Mouse (Mus musculus) lung, embryonic 15.5 days (tissue): ENCODE measurements around the gene Gng8. TPM values are rescaled to one million over a fixed set of nuclear protein-coding genes. Genes with fewer than 3 reads are reported as not detected.
A peak's percentile ranks its signal among the peaks of the same experiment; 100 is the strongest.

ENCODE experiments used
- ATAC-seq: fragments of 200-750 bp; cut with Nextera tagmentation; 2 replicates; pipeline ENCODE4 v1.8.0; 2017; ENCODE audit warnings: moderate number of reproducible peaks, borderline replicate concordance; ENCODE audit not compliant: low FRiP score, low TSS enrichment; ENCODE audit errors: extremely low read depth
- H3K27ac ChIP-seq: fragments of 300-500 bp; sonication (generic); 2 replicates; pipeline ENCODE4 v1.5.1; 2015; ENCODE audit warnings: moderate library complexity, mild to moderate bottlenecking, inconsistent platforms
- H3K27me3 ChIP-seq: fragments of 300-500 bp; sonication (generic); 2 replicates; pipeline ENCODE4 v1.6.1; 2015; ENCODE audit warnings: inconsistent platforms
- H3K36me3 ChIP-seq: fragments of 300-500 bp; sonication (generic); 2 replicates; pipeline ENCODE4 v1.6.1; 2015; ENCODE audit warnings: inconsistent platforms
- H3K4me1 ChIP-seq: fragments of 300-500 bp; sonication (generic); 2 replicates; pipeline ENCODE4 v1.6.1; 2015; ENCODE audit warnings: inconsistent platforms
- H3K4me2 ChIP-seq: fragments of 300-500 bp; sonication (generic); 2 replicates; pipeline ENCODE4 v1.6.1; 2015; ENCODE audit warnings: inconsistent platforms, mild to moderate bottlenecking, moderate library complexity
- H3K4me3 ChIP-seq: fragments of 300-500 bp; sonication (generic); 2 replicates; pipeline ENCODE4 v1.5.1; 2015; ENCODE audit warnings: mild to moderate bottlenecking, inconsistent platforms
- H3K9ac ChIP-seq: fragments of 300-500 bp; sonication (generic); 2 replicates; pipeline ENCODE4 v1.6.1; 2015; ENCODE audit warnings: inconsistent platforms
- H3K9me3 ChIP-seq: fragments of 300-500 bp; sonication (generic); 2 replicates; pipeline ENCODE4 v1.6.1; 2016; ENCODE audit warnings: inconsistent platforms
- WGBS: fragments of 180-500 bp; shearing (Covaris S2); methylation state at CpG from one replicate; pipeline ENCODE4 v1.1.7; 2015; 5-methylcytosine and 5-hydroxymethylcytosine counted together
- polyA plus RNA-seq: library from polyadenylated mRNA; unstranded; fragments of >200 nt; fragmentation: Nextera tagmentation; extraction: Ambion mirVana; gene quantifications from 2 replicates; pipeline ENCODE4 v1.2.1, GENCODE M21; 2015

Gene Gng8
- polyA plus RNA-seq, 1 experiment from 2014 or later: 12.0 TPM

DNA sequence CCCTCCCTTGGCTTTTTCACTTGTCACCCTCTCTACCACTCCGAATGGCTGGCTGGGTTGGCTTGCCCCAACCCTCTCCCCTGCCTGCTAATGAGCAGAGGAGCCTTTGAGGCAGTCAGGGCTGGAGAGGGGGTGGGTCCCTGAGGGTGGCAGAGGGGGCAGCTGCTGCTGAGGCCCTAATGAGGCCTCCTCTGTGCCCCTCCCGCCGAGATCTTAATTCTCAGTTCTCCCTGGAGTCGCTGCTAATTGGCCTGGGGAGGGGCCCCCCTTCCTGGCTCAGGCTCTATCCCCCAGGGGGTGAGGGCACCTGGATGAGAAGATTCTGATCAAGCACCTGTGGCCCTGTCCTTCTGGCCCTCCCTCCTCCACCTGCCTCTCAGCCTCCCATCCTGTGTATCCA, 2.7 kb downstream of the Gng8 start:
- H3K4me1 ChIP-seq: peaks cover 48% of the 10 kb centered on the region
- peak overlapping the region; percentile 71 for H3K4me2 ChIP-seq
- H3K9me3 ChIP-seq: no peaks in the 10 kb centered on the region
- H3K27ac ChIP-seq: no peak overlapping the region
- H3K27me3 ChIP-seq: peaks cover 29% of the 10 kb centered on the region
- no peak overlapping the region for H3K4me3 ChIP-seq
- WGBS: 13% methylated on average over 4 of the region's 4 CpGs
- no peaks in the 10 kb centered on the region for H3K36me3 ChIP-seq
- no peak for ATAC-seq
- H3K9ac ChIP-seq: no peak overlapping the region

DNA sequence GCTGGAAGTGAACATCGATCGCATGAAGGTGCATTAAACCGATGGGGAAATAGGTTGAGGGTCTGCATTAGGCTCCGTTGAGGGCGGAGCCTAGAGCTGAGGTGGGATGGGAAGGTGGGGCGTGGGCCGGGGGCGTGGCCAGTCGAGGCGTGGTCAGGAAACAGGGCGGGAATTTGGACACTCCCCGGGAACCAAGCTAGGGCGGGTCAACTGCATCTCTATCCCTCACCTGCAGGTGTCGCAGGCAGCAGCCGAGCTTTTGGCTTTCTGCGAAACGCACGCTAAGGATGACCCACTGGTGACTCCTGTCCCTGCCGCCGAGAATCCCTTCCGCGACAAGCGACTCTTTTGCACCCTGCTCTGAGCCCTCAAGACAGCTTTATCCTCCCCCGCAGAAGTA, 3.4 kb downstream of the Gng8 start:
- no peak for ATAC-seq
- Histone ChIP-seq H3K4me1 (peaks cover 47% of the 10 kb centered on the region), H3K36me3 (no peaks in the 10 kb centered on the region), H3K4me3 (peak overlapping the region; percentile 26), H3K9ac (no peak overlapping the region), H3K27ac (no peak overlapping the region; the same call in 1 of the 2 replicates), H3K27me3 (peaks cover 29% of the 10 kb centered on the region), H3K9me3 (no peaks in the 10 kb centered on the region), H3K4me2 (peak overlapping the region; percentile 71)
- WGBS: under 1% methylated on average over 24 of the region's 24 CpGs

DNA sequence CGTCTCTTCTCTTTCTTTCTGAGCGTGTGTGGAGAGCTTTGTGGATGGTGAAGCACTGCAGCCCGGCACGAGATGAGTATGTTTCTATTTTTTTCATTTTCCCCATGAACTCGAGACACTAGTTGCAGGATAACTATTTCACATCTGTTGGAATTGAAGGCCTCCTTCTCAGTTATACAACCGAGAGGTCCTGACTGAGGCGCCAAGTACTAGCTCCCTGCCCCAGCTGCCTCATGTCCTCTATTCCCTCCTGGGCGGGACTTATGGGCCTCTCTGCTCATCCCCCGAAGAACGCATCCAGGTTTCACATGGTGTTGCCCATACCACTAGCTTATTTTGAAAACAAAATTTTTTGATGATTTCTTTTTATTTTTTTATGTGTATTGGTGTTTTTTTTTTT, 3.9 kb downstream of the Gng8 start:
- no peaks in the 10 kb centered on the region for H3K36me3 ChIP-seq
- ATAC-seq: no peak
- no peak overlapping the region; the same call in 1 of the 2 replicates for H3K27ac ChIP-seq
- peak overlapping the region; percentile 26 for H3K4me3 ChIP-seq
- 30% methylated on average over 10 of the region's 10 CpGs for WGBS
- no peaks in the 10 kb centered on the region for H3K9me3 ChIP-seq
- H3K4me2 ChIP-seq: peak overlapping the region; percentile 71
- H3K27me3 ChIP-seq: peaks cover 29% of the 10 kb centered on the region
- H3K4me1 ChIP-seq: peaks cover 42% of the 10 kb centered on the region
- no peak overlapping the region for H3K9ac ChIP-seq

DNA sequence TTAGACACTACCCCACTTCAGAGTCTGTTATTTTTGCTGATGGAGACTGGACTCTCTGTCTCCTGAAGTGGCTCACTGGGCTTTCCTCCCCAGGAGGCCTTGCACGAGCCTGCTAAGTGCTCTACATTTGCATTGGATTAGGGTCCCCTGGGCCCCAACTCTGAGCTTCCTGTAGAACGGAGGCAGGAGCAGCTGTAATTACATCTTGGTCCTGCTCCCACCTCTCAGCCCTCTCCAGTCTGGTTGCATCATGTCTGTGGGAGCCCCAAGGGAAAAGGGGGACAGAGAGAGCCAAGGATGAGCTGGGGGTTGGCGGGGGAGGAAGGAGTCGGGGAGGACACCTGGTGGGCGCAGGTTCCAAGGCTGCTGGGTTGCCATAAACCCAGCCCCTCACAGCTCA, 8.9 kb downstream of the Gng8 start:
- Histone ChIP-seq H3K4me2 (no peak overlapping the region), H3K9me3 (no peaks in the 10 kb centered on the region), H3K9ac (no peak overlapping the region), H3K27ac (no peak overlapping the region), H3K4me1 (peaks cover 12% of the 10 kb centered on the region), H3K4me3 (no peak overlapping the region), H3K27me3 (no peaks in the 10 kb centered on the region; the same call in 1 of the 2 replicates), H3K36me3 (no peaks in the 10 kb centered on the region)
- WGBS: 22% methylated on average over 5 of the region's 5 CpGs
- ATAC-seq: no peak

DNA sequence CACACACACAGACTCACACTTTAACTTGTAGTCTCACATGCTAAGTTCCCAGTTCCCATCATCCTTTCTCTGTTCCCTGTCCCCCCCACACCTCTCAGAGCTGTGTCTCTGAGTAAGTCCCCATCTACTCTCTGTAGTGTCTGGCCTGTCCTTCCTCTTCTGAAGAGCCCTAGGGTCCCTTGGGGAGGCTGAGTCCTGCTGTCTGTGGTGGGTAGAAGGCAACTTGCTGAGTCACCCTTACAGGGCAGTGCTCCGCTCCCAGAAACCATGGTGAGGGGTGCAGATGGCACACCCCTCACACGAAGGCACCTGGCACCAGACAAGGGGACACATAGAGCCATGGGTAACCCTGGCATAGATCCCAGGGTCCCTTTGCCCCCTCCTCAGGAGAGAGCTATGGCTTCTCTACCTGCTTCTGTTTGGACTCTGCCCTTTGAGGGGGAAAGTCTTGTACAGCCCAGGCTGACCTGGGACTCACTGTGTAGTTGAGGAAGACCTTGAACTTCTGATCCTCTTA, 11.9 kb downstream of the Gng8 start:
- no peak for ATAC-seq
- H3K4me1 ChIP-seq: peaks cover 32% of the 10 kb centered on the region
- H3K27ac ChIP-seq: no peak overlapping the region
- no peak overlapping the region for H3K4me2 ChIP-seq
- H3K9ac ChIP-seq: no peak overlapping the region
- H3K36me3 ChIP-seq: no peaks in the 10 kb centered on the region
- H3K4me3 ChIP-seq: no peak overlapping the region
- no peaks in the 10 kb centered on the region; the same call in 1 of the 2 replicates for H3K27me3 ChIP-seq
- WGBS: 78% methylated on average over 2 of the region's 2 CpGs
- H3K9me3 ChIP-seq: no peaks in the 10 kb centered on the region

DNA sequence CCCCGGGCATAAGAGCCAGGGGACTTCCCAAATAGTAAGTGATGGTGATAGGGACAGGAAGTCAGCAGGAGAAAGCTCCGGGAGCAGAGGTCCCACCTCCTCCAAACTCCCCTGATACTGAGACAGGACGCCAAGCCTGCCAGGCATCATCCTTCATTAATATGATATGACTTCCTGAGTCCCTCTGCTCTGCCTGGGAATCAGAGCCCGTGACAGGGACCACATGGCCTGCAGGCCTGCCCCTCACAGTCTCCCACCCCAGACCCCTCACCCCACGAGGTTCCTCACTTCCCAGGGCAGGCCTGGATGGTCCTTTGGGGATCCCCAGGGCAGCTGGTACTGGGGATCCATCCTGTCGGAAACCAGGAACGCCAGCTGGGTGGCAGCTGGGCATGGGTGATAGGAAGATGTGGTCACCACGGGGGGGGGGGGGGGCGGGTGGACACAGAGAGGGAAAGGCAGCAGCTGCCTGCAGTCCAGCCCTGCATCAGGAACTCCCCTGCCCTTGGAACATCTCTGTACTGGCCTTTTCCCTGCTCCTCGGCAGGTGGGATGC, 12.6 kb downstream of the Gng8 start:
- Histone ChIP-seq H3K27me3 (no peaks in the 10 kb centered on the region; the same call in 1 of the 2 replicates), H3K4me3 (no peak overlapping the region), H3K9ac (no peak overlapping the region), H3K27ac (no peak overlapping the region), H3K36me3 (no peaks in the 10 kb centered on the region), H3K9me3 (no peaks in the 10 kb centered on the region), H3K4me1 (peaks cover 32% of the 10 kb centered on the region), H3K4me2 (no peak overlapping the region)
- ATAC-seq: no peak
- WGBS: 36% methylated on average over 9 of the region's 10 CpGs

DNA sequence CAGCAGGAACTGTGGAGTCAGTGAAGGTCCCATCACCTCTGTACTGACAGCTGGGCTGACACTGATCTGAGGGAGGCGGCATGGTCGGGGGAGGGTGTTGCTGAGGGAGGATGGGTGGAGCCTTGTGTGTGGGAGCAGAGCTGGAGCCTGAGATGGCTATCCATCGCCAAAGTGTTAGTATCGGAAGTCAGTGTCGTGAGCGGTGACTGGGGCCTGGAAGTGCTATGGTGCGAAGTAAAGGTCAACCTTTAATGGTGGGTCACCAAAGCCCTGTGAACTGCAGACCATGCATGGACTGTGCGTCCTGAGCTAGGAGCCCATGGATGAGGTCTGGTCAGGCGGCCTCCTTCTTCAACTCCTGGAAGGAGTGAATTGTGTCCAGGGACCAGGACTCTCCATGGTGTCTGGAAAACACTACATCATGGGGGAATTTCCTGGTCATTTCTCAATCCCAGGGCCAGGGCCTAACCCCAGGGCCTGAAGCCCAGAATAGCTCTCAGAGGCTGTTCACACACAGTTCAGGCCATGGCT, 14.0 kb downstream of the Gng8 start:
- no peak overlapping the region for H3K4me3 ChIP-seq
- H3K36me3 ChIP-seq: no peaks in the 10 kb centered on the region
- H3K4me2 ChIP-seq: 0 out of 2 replicates have a peak overlapping the region, but pooled peaks have one; percentile 13
- WGBS: 41% methylated on average over 9 of the region's 9 CpGs
- ATAC-seq: peak; percentile 44; the same call in 1 of the 2 replicates
- H3K9ac ChIP-seq: no peak overlapping the region
- peak overlapping the region; percentile 3; the same call in 1 of the 2 replicates for H3K27ac ChIP-seq
- H3K27me3 ChIP-seq: no peaks in the 10 kb centered on the region; the same call in 1 of the 2 replicates
- H3K4me1 ChIP-seq: peaks cover 36% of the 10 kb centered on the region
- H3K9me3 ChIP-seq: no peaks in the 10 kb centered on the region

DNA sequence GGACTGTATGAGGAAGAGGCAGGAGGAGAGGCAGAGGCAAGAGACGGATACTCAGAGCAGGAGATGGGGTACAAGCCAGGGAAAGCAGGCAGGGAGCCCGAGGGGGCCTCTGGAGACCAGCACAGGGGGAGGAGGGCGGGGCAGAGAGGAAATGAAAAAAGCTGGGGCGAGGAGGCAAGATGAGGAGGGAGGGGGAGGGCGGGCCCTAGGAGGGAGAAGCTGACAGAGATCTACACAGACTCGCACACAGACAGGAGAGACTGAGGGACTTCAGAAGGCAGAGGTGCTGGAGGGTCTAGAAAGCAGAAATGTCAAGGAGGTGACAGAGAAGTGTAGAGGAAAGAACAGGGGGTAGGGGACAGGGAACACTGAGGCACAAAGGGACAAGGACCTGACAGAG, 14.7 kb downstream of the Gng8 start, which contains the start of gene Ptgir:
Gene Ptgir, plus strand, starts transcription at position 210 of the 400 bp plus-strand sequence.
- Histone ChIP-seq H3K9ac (no peak within 1 kb of the TSS), H3K27me3 (no peaks in the 10 kb centered on the region; the same call in 1 of the 2 replicates), H3K36me3 (no peaks in the 10 kb centered on the region), H3K27ac (peak within 1 kb of the TSS; percentile 3; the same call in 1 of the 2 replicates), H3K4me3 (no peak within 1 kb of the TSS), H3K9me3 (no peaks in the 10 kb centered on the region), H3K4me2 (peak within 1 kb of the TSS; percentile 13; the same call in 1 of the 2 replicates), H3K4me1 (peaks cover 36% of the 10 kb centered on the region)
- ATAC-seq: no peak
- 13% methylated on average over 6 of the region's 6 CpGs for WGBS

DNA sequence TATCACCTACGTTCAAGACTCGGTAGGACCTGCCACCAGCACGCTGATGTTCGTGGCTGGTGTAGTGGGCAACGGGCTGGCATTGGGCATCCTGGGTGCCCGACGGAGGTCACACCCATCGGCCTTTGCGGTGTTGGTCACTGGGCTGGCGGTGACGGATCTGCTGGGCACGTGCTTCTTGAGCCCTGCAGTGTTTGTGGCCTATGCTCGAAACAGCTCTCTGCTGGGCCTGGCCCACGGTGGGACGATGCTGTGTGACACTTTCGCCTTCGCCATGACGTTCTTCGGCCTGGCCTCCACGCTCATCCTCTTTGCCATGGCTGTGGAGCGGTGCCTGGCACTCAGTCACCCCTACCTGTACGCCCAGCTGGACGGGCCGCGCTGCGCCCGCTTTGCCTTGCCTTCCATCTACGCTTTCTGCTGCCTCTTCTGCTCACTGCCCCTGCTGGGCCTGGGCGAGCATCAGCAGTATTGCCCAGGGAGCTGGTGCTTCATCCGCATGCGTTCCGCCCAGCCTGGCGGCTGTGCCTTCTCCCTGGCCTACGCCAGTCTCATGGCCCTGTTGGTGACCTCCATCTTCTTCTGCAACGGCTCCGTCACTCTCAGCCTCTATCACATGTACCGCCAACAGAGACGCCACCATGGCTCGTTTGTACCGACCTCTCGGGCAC, 15.4 kb downstream of the Gng8 start:
- Histone ChIP-seq H3K9me3 (no peaks in the 10 kb centered on the region), H3K4me2 (peak overlapping the region; percentile 13; the same call in 1 of the 2 replicates), H3K27ac (no peak overlapping the region), H3K4me1 (peaks cover 32% of the 10 kb centered on the region), H3K36me3 (no peaks in the 10 kb centered on the region), H3K27me3 (no peaks in the 10 kb centered on the region; the same call in 1 of the 2 replicates), H3K9ac (no peak overlapping the region), H3K4me3 (no peak overlapping the region)
- WGBS: 86% methylated on average over 41 of the region's 41 CpGs
- no peak for ATAC-seq

DNA sequence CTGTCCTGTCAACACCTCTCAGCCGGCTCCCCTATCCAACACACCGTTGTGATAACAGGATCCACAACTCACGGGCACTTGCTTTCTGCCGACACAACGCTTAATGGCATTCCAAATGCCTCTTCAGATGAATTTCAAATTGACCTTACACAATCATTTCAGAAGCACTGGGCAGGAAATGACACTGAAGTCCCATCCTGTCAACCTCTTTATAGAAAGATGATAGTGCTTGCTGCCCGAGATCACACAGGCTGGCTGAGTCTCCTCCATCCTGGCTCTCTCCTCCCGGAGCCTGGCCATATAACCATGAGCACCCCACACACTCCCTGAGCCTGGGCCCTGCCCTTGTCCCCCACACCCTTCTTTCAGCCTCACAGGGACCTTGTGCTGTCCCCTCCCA, 16.3 kb downstream of the Gng8 start:
- no peaks in the 10 kb centered on the region; the same call in 1 of the 2 replicates for H3K27me3 ChIP-seq
- 21% methylated on average over 7 of the region's 7 CpGs for WGBS
- no peak overlapping the region for H3K27ac ChIP-seq
- H3K36me3 ChIP-seq: no peaks in the 10 kb centered on the region
- H3K4me3 ChIP-seq: peak overlapping the region; percentile 3; the same call in 1 of the 2 replicates
- H3K4me1 ChIP-seq: peaks cover 29% of the 10 kb centered on the region
- H3K9me3 ChIP-seq: no peaks in the 10 kb centered on the region
- no peak overlapping the region; the same call in 1 of the 2 replicates for H3K4me2 ChIP-seq
- H3K9ac ChIP-seq: no peak overlapping the region
- no peak for ATAC-seq

DNA sequence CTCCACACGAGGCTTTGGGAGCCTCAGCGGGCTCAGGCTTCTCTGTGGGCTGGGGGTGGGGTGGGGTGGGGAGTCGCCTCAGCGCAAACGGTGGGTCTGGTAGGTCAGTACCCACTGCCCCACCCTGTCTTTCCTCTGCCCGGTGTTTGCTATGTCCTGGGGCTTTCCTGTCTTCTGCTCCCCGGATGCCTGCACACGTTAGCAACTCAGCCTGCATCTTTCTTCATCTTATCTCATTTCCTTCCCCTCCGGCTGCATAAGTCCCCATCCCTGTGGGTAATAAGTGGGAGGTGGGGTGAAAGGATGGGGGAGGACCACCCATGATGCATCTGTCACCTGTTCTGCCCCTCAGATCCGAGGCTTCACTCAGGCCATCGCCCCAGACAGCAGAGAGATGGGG, 16.8 kb downstream of the Gng8 start:
- Histone ChIP-seq H3K27ac (no peak overlapping the region), H3K4me1 (peaks cover 29% of the 10 kb centered on the region)

More for the DNA sequence above, 16.8 kb downstream of the Gng8 start:
- Histone ChIP-seq H3K9me3 (no peaks in the 10 kb centered on the region), H3K27me3 (no peaks in the 10 kb centered on the region; the same call in 1 of the 2 replicates), H3K9ac (no peak overlapping the region), H3K4me3 (no peak overlapping the region), H3K36me3 (no peaks in the 10 kb centered on the region), H3K4me2 (peak overlapping the region; percentile 31; the same call in 1 of the 2 replicates)
- no peak for ATAC-seq
- WGBS: 34% methylated on average over 11 of the region's 11 CpGs
